Mouse (Mus musculus) thymus, postnatal 4 days (tissue): ENCODE measurements at regions not wholly inside any gene's neighbourhood (a gene's known extent, or its start where the extent isn't known, plus 50 kb on each side); places are given as distances from the start of the nearest gene placed in this dataset.

Experiments used
- DNase-seq: peaks from one replicate; pipeline ENCODE4 v3.0.0; 2021

- no peak for DNase-seq
Observed at GRCm38 (mm10) chr7:114912109-114912508, 168.6 kb downstream of the Insc start.

GRCm38 (mm10) chr7:114922155-114922554, 178.7 kb downstream of the Insc start:
- DNase-seq = peak; percentile 83

GRCm38 (mm10) chr7:114933861-114934260, 190.4 kb downstream of the Insc start:
- DNase-seq = no peak

GRCm38 (mm10) chr7:114950759-114951158, 207.3 kb downstream of the Insc start:
- no peak for DNase-seq

- DNase-seq = no peak
Observed at GRCm38 (mm10) chr7:114963206-114963605, 219.7 kb downstream of the Insc start.

GRCm38 (mm10) chr7:114965923-114966322, 222.4 kb downstream of the Insc start:
- no peak for DNase-seq

GRCm38 (mm10) chr7:114986481-114986880, 243.0 kb downstream of the Insc start:
- no peak for DNase-seq

GRCm38 (mm10) chr7:114991255-114991654, 247.8 kb downstream of the Insc start:
- no peak for DNase-seq

GRCm38 (mm10) chr7:114992440-114992839, 248.9 kb downstream of the Insc start:
- DNase-seq = no peak

- no peak for DNase-seq
Observed at GRCm38 (mm10) chr7:115000796-115001524, 257.5 kb downstream of the Insc start.

GRCm38 (mm10) chr7:115014253-115014998, 270.9 kb downstream of the Insc start:
- no peak for DNase-seq

- no peak for DNase-seq
Observed at GRCm38 (mm10) chr7:115019369-115019958, 276.0 kb downstream of the Insc start.

- DNase-seq = no peak
Observed at GRCm38 (mm10) chr7:115020023-115020422, 276.5 kb downstream of the Insc start.

GRCm38 (mm10) chr7:115025803-115026202, 282.3 kb downstream of the Insc start:
- no peak for DNase-seq

- DNase-seq = no peak
Observed at GRCm38 (mm10) chr7:115027685-115028084, 284.2 kb downstream of the Insc start.

GRCm38 (mm10) chr7:115033987-115034386, 290.5 kb downstream of the Insc start:
- no peak for DNase-seq

- no peak for DNase-seq
Observed at GRCm38 (mm10) chr7:115055527-115055926, 312.0 kb downstream of the Insc start.

GRCm38 (mm10) chr7:115056992-115057645, 313.6 kb downstream of the Insc start:
- no peak for DNase-seq

- no peak for DNase-seq
Observed at GRCm38 (mm10) chr7:115057736-115058135, 314.2 kb downstream of the Insc start.

- no peak for DNase-seq
Observed at GRCm38 (mm10) chr7:115060171-115060570, 316.7 kb downstream of the Insc start.

GRCm38 (mm10) chr7:115062817-115063216, 319.3 kb downstream of the Insc start:
- no peak for DNase-seq

GRCm38 (mm10) chr7:115067641-115068040, 324.1 kb downstream of the Insc start:
- no peak for DNase-seq

- DNase-seq = no peak
Observed at GRCm38 (mm10) chr7:115073406-115073805, 329.9 kb downstream of the Insc start.
